Mouse (Mus musculus): ENCODE data around the gene Gm21972. TPM values are rescaled to one million over a fixed set of nuclear protein-coding genes. Genes with fewer than 3 reads are reported as not detected.

Gm21972 gene
- total and polyA plus RNA-seq, 3 experiments, result 0.65 to 52.7 TPM; not detected in 1

- Histone ChIP-seq H3K9ac (ENCODE audit: control insufficient read depth, low read depth, low read length, poor library complexity, severe bottlenecking) (no peak overlapping the region), H3K9me3 (replicated peaks; ENCODE audit: insufficient read depth, low read length) (no peaks in the 10 kb centered on the region), H3K36me3 (ENCODE audit: control insufficient read depth in 1 of 2, insufficient read depth in 2 of 2, low read length in 2 of 2) (no peaks in the 10 kb centered on the region; a peak in 1 of 4 replicates), H3K4me3 (ENCODE audit: control insufficient read depth in 1 of 2, insufficient read depth in 1 of 2, low read depth in 2 of 2, low read length in 2 of 2) (no peak overlapping the region), H3K27me3 (ENCODE audit: control insufficient read depth in 1 of 2, insufficient read depth in 2 of 2, low read length in 2 of 2) (no peaks in the 10 kb centered on the region), H3K27ac (ENCODE audit: control insufficient read depth, low read depth, low read length) (no peak overlapping the region), H3K79me2 (ENCODE audit: control insufficient read depth, insufficient read depth, low read length, poor library complexity) (no peaks in the 10 kb centered on the region), H3K4me1 (ENCODE audit: control insufficient read depth in 1 of 2, insufficient read depth in 2 of 2, low read length in 2 of 2) (no peaks in the 10 kb centered on the region)
- TF ChIP-seq NELFE (IDR thresholded peaks at IDR 0.05; ENCODE audit: low read depth, low read length) (no peak), TAL1 (IDR thresholded peaks at IDR 0.05; ENCODE audit: low read length) (no peak), HCFC1 (IDR thresholded peaks at IDR 0.05; ENCODE audit: low read depth, low read length) (no peak), ZKSCAN1 (IDR thresholded peaks at IDR 0.05; ENCODE audit: low read depth, low read length) (no peak), RAD21 (IDR thresholded peaks at IDR 0.05; ENCODE audit: low read depth, low read length) (no peak), ZMIZ1 (IDR thresholded peaks at IDR 0.05; ENCODE audit: low read depth, low read length) (no peak), UBTF (IDR thresholded peaks at IDR 0.05; ENCODE audit: borderline replicate concordance, insufficient read depth, low read depth, low read length) (no peak), SMC3 (IDR thresholded peaks at IDR 0.05; ENCODE audit: low read depth, low read length) (no peak), MXI1 (IDR thresholded peaks at IDR 0.05; ENCODE audit: low read depth, low read length) (no peak), SIN3A (IDR thresholded peaks at IDR 0.05; ENCODE audit: low read length) (no peak), GATA1 (IDR thresholded peaks at IDR 0.05; ENCODE audit: low read depth, low read length) (no peak), ZC3H11A (IDR thresholded peaks at IDR 0.05; ENCODE audit: low read depth, low read length) (no peak), CTCF (IDR thresholded peaks at IDR 0.05 in 2 of 3, conservative IDR thresholded peaks at IDR 0.05 in 1 of 3; ENCODE audit: control insufficient read depth in 1 of 3, insufficient read depth in 1 of 3, low read depth in 2 of 3, low read length in 3 of 3, poor library complexity in 1 of 3, severe bottlenecking in 1 of 3) (no peak), MYB (IDR thresholded peaks at IDR 0.05; ENCODE audit: low read depth, low read length) (no peak), ELF1 (IDR thresholded peaks at IDR 0.05; ENCODE audit: low read depth, low read length) (no peak), BHLHE40 (IDR thresholded peaks at IDR 0.05; ENCODE audit: borderline replicate concordance, low read depth, low read length) (no peak)
- DNase-seq (ENCODE audit: low read depth, low spot score), result no peak
These were observed 53.3 kb downstream of the Gm21972 start for GRCm38 (mm10) chr1:86186762-86187161.

DNA sequence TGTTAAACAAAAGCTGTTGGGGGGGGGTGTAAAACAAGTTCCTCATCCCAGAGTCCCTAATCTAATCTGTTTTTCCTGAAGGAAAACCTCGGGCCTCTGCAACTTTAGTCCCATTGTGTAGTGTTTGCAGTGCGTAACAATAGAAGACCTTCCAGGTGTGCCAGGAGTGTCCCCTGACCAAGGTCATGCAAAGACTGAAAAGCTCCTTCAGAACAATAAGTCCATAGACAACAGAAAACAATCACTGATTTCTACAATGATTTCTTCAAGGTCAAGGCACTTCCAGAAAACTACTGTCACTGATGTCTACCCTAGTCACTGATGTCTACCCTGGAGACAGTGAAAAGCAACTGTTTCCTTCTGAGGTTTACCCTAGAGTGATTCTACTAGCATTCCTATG lies 54.4 kb downstream of the Gm21972 start:
- H3K9ac ChIP-seq (ENCODE audit: control insufficient read depth, low read depth, low read length, poor library complexity, severe bottlenecking), result no peak overlapping the region
- H3K27ac ChIP-seq (ENCODE audit: control insufficient read depth, low read depth, low read length), result no peak overlapping the region
- no peaks in the 10 kb centered on the region for H3K79me2 ChIP-seq (ENCODE audit: control insufficient read depth, insufficient read depth, low read length, poor library complexity)
- H3K4me3 ChIP-seq (ENCODE audit: control insufficient read depth in 1 of 2, insufficient read depth in 1 of 2, low read depth in 2 of 2, low read length in 2 of 2), result no peak overlapping the region
- H3K4me1 ChIP-seq (ENCODE audit: control insufficient read depth in 1 of 2, insufficient read depth in 2 of 2, low read length in 2 of 2), result no peaks in the 10 kb centered on the region
- H3K9me3 ChIP-seq (replicated peaks; ENCODE audit: insufficient read depth, low read length), result no peaks in the 10 kb centered on the region
- TF ChIP-seq TCF12 (IDR thresholded peaks at IDR 0.05; ENCODE audit: low read depth, low read length) (no peak), E2F4 (IDR thresholded peaks at IDR 0.05; ENCODE audit: borderline replicate concordance, low read depth, low read length) (no peak), MYB (IDR thresholded peaks at IDR 0.05; ENCODE audit: low read depth, low read length) (no peak), MAFK (IDR thresholded peaks at IDR 0.05; ENCODE audit: borderline replicate concordance, low read depth, low read length) (no peak), MAX (IDR thresholded peaks at IDR 0.05; ENCODE audit: low read length) (no peak)
- DNase-seq (ENCODE audit: low read depth, low spot score), result no peak
- H3K36me3 ChIP-seq (ENCODE audit: control insufficient read depth in 1 of 2, insufficient read depth in 2 of 2, low read length in 2 of 2), result no peaks in the 10 kb centered on the region; a peak in 1 of 4 replicates
- no peaks in the 10 kb centered on the region for H3K27me3 ChIP-seq (ENCODE audit: control insufficient read depth in 1 of 2, insufficient read depth in 2 of 2, low read length in 2 of 2)

All from MEL (cell line).